Mouse (Mus musculus): ENCODE measurements around the gene Afg3l1.
"Not testable (repeated sequence)": the region's sequence is repeated elsewhere in the genome, so short reads cannot be mapped to it uniquely, and the experiment has no call there.

The Afg3l1 gene

DNA sequence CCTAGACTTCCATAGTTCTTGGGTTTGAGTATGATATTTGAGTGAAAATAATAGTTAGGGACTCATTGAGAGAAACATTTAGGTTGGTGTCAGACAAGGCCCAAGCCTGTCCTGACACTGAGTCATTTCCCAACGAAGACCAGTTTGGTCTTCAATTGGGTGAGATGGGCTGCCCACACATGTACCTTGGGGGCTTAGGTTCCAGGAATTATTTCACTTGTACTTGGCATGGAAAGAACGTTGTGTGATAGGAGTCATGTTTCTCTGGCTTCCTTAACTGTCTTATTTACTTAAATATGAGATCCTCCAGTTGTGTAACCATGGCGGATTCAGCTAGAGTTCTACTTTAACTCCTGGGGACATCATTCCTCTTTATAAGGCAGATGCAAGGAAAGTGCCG lies 14.1 kb upstream of the Afg3l1 start:
- DNase-seq (ENCODE audit: low read depth in 2 of 2, low spot score in 2 of 2) = no peak

DNA sequence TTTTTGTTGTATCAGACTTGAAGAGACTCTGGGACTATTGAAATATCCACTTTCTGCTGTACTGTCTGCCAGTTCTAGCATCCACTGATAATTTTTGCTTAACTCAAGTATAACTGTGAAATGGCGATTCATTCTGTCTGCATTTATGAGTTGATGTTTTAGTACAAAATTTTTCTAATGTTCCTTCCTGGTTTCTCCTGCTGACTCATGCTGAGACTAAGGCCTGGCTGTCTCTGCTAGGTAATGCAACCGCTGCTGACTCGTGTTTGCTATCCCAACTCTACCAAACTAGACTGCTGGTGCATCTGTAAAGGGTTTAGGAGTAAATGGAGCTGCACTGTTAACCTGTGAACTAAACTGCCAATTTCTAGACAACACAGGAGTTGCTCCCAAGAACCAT lies 10.2 kb upstream of the Afg3l1 start:
- no peak for DNase-seq (ENCODE audit: low read depth in 2 of 2, low spot score in 2 of 2)

DNA sequence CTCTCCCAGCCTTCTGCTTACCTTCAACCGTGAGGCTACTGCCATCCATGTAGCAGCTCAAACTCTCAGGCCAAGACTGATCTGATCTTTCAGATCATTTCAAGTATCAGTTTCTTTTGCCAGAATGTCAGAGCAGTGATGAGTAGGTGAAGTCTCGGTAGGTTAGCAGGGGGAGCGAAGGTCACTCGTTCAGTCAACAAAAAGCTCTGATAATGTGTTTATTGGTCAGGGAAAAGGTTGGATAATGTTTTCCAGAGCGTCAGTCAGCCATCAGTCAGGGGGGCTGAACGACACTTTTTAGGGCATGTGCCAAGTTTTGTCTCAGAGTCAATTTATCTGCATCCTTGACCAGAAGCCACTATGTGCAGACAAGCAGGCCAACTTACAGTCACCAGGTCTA lies 4.7 kb upstream of the Afg3l1 start:
- DNase-seq (ENCODE audit: low read depth in 2 of 2, low spot score in 2 of 2) = not testable (repeated sequence)

DNA sequence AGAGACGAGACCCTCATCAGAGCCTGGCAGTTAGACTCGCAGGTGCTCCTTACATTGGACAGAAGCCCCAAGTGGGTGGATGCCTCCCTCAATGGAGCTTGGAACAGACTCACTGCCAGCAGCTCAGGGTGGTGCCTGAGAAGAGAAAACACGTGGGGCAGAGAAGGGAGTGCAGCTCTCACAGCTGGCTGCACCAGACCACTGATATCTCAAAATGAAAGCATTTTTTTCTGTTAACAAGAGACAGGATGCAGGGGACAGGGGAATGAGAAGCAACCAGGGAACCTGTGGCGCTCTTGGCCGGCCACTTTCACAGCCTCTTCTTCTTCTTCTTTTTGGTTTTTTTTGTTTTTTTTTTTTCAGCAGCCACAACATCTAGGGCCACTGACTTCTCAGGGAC lies 3.2 kb upstream of the Afg3l1 start:
- DNase-seq (ENCODE audit: low read depth in 2 of 2, low spot score in 2 of 2) = not testable (repeated sequence)

DNA sequence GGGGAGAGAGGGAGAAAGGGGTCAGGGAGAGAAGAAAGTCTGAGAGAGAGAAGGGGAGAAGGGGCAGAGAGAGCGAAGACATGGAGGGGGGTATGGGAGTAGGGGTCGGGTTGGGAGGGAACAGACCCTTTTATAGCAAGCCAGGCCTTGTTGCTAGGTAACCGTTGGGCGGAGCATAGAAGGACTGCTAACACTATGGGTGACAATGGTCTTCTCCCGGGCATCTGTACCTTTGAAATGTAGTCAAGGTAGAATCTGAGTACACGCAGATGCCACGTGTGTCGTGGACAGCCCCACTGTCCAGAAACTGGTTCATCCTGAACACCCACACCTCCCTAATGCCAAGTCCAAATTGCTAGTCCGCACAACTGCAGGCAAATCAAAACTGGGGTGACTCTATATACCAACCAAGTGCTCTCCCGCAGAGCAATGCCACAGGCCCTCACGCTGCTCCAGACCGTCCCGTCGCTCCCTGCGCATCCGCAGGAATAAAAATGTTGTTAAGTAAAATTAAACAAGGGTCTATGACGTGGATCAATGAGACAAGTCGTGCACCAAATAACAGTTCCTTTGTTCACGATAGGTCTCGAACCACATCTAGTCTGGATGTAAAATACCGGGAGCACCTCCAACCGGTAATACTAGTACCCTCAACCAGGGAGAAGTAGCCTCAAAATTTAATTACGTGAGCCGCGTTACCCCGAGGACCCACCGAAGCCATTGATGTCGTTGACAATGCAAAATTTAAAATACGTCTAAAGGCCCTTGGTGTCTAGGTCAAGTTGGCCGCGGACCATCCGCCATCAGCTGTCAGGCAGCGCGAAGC lies 579 bp upstream of the Afg3l1 start:
- peak in 1 of 2 experiments; percentile 4 for DNase-seq (ENCODE audit: low read depth in 2 of 2, low spot score in 2 of 2)

DNA sequence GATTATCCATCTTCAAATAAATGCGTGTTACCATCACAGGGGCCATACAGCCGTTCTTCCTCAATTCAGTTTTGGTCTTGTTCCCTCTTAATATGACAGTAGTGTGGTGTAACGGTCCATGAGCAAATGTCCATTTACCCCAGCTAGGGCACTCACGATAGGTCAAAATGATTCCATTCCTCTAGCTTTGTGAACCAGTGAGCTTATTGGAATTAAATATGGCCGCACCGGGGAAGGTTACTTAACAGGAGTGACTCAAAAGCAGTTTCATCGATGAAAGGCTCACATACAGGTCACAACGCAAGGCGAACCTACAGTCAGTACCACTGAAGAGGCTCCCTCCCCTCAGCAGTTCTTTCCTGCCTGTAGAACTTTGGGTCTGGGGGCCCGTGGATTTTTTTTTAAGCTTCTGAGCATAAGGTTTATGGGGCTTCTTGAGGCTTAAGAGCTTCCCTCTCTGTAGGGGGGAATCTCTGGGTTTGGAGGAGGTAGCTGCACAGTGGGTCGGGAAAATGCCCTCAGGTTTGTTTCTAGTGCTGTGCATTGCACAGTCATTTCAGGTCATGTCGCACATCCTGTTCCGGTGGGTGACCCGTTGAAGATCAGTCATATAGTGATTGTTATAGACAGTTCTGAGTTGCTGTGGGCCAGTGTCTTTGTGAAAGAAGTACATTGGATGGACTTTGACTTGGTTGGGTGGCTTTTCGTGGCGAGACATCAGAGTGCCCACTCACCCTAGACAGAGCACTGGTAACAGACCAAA lies 934 bp downstream of the Afg3l1 start:
- peak in 1 of 2 experiments; percentile 15 for DNase-seq (ENCODE audit: low read depth in 2 of 2, low spot score in 2 of 2)

DNA sequence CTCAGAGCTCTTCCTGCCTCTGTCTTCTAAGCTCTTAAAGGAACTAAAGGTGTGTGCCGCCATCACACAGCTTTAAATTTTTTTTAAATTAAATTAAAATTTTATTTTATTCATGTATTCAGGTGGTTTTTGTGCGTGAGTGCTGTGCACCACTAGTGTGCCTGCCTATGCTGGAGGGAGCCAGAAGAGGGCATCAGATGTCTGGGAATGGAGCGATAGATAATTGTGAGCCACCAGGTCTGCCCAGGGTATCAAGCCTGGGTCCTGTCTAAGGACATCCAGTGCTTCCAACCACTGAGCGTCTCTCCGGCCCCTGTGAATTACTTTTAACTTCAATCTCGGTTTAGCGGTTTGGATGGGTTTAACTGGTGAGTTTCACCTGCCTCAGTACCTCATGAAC lies 4.9 kb downstream of the Afg3l1 start:
- no peak for DNase-seq (ENCODE audit: low read depth in 2 of 2, low spot score in 2 of 2)

DNA sequence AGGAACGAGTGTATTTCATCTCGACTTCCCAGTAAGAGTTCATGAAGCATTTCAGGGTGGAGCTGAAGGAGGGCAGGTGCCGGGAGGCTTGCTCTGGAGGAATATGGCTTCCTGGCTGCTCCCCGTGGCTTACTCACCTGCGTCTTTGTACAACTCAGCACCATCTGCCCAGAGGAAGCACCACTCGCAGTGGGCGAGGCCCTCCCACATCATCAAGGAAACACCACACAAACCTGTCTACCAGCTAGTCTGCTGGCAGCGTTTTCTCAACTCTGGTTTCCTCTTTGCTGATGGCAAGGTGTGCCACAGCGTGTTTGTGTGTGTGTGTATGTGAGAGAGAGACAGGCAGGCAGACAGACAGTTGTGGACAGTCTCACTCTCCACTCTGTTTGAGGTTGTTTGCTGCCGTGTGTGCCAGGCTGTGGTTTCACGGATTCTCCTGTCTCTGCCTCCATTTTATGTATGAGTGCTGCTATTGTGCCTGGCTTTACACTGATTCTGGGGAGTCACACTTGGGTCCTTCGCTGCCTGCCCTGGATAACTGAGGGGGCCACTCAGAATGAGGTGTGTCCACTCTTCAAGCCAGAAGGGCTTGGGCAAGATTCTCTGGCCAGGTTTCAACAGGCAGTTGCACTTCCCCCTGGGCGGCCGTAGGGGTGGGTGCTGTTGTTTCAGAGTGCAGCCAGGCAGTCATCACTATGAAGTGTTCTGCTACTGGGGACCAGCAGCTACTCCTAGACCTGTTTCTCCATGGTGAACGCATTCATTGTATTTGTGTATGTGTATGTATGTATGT lies 13.8 kb downstream of the Afg3l1 start:
- no peak for DNase-seq (ENCODE audit: low read depth in 2 of 2, low spot score in 2 of 2)

DNA sequence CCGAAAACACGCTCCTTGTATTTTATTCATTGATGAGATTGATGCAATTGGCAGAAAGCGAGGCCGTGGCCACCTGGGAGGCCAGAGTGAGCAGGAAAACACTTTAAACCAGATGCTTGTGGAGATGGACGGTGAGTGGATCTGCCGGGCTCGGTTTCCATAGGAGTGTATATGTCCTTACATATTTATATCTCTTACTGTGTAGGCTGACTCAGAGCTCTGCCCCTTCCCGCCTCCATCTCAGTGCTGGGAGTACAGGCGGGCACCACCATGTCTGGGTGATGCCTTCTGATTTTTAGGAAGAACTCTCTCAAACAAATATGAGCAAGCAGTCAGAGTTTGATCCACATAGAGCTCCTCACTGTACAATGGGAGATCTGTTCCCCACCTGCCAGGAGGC lies 15.2 kb downstream of the Afg3l1 start:
- no peak for DNase-seq (ENCODE audit: low read depth in 2 of 2, low spot score in 2 of 2)

DNA sequence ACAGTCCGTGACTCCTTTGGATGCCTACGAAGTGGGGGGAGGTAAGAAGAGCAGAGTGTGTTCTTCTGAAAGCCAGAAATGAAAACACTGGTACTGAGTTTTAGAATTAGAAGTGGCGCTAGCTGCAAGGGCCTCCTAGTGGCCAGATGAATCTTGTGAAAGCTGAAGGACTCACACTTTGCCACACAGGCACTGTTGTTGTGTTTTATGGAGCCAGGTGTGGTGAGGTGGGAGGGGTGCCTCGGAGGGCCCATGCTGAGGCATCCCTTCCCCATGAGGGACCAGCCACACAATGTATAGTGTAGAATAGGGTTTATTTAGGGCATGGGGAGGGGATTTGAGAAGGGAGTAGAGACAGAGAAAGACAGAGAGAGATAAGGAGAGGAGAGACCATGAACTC lies 20.0 kb downstream of the Afg3l1 start:
- DNase-seq (ENCODE audit: low read depth in 2 of 2, low spot score in 2 of 2) = no peak

DNA sequence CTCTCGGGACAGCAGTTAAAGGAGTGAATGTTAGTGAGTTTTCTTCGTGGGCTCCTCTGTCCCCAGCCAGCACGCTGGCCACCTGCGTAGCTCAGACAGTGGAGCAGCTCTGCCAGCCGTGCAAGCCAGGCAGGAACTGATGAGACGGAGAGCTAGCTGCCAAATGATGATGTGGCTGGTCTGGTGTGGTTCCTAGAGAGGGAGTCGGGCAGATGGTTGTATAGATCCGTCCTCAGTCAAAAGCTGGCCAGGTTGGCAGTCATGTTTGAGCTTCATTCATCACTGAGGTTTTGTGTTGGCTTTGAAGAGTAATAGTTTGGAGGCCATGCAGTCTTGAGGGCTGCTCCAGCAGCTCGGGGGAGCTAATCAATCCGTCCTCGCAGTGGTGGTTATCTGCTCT lies 21.3 kb downstream of the Afg3l1 start:
- no peak for DNase-seq (ENCODE audit: low read depth in 2 of 2, low spot score in 2 of 2)

DNA sequence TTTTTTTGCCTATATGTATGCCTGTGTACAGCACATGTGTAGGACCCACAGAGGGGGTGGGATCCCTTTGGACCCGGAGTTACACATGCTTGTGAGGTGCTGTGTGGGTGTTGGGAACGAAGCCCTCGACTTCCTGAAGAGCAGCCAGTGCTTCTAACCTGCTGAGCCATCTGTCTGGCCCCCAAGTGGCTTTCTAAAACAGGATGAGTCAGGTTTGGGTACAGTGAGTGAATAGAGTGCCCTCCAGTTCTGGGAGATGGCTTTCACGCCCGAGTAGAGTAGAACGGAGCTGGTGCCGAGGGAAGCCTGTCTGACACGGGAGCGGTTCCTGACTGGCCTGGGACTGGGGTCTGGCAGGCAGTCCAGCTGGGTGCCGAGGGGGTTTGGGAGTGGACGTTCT lies 21.9 kb downstream of the Afg3l1 start:
- DNase-seq (ENCODE audit: low read depth in 2 of 2, low spot score in 2 of 2) = no peak

DNA sequence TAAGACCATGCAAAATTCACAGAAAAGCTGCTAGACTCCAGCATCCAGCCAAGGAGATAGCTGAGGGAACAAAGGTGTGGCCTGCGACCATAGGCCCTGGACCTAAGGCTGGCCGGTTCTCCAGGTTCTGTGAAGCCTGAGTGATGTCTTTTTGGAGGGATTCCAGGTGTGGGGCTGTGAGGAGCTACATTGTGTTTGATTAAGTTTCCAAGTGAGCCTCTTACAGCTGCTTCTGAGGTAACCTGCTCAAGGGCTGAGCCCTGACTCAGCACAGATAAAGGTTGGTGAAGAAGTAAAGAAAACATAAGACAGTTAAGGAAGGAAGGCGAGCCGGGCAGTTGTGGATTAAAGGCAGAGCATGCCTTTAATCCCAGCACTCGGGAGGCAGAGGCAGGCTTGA lies 24.5 kb downstream of the Afg3l1 start:
- DNase-seq (ENCODE audit: low read depth in 2 of 2, low spot score in 2 of 2) = no peak

DNA sequence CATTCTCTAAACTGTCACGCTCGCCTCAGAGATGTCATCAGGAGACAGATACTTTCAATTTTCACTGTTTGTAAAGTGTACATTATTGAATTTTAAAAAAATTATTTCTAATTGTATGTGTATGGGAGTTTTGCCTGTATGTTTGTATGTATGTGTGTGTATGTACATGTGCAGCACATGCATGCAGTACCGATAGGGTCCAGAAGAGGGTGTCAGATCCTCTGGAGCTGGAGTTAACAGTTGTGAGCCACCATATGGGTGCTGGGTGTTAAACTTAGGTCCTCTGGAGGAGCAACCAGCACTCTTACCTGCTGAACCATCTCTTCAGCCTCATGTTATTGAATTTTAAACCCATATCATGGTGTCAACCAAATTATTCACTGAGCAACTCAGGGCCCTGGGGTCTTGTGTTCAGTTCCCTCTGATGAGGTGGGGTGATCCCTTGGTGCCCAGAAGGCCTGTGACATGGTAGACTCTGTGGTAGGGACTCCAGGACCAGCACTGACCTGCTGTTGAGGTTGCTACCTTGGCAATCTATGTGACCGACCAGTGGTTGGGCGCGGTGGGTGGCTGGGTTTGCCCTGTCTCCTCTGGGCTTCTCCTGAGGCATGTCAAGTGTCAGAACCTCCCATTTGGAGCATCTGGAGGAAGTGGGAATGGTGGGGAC lies 26.2 kb downstream of the Afg3l1 start:
- no peak for DNase-seq (ENCODE audit: low read depth in 2 of 2, low spot score in 2 of 2)

DNA sequence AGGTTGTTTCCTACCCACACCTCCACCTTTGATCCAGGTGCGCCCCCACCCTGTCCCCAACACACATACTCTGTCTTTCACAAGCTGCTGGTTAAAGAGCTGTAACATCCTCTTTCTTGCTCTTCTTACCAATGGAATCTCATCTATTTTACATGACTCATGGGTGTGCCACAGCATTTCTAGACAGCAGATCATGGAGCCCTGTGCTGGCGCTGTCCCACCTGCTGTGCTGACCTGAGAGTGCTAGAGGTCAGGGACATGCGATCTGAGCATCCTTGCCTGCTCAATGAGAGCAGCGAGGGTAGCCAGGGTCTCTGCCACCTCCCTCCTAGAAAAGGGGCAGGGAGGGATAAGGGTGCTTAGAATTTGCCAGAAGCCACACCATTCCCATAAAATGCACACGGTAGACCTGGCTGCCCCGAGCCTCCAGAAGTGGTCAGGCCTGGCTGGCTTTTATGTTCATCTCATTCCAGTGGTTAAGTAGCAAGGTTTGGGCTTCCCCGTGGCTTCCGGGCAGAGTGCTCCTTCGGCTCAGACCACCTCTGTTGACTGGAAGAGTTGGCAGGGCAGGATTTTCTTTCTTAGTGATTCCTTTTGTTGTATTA lies 27.0 kb downstream of the Afg3l1 start:
- no peak for DNase-seq (ENCODE audit: low read depth in 2 of 2, low spot score in 2 of 2)

DNA sequence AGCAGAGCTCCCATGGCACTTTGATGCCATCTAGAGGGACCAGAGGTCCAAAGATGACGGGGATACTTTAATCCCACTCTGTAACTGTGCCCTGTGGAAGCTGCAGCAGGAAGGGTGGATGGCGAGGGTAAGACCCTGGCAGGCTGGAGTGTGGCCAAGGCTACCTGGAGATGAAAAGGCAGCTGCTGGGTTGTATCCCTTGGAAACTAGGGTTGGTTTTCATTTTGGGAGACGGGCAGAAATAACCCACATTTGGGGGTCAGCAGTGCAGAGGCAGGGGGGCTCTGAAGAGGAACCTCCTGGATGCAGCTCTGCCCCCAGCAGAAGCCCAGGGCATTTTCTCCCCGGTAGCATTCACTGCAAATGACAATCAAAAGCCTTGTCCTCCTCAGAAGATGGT lies 27.6 kb downstream of the Afg3l1 start:
- no peak for DNase-seq (ENCODE audit: low read depth in 2 of 2, low spot score in 2 of 2)

DNA sequence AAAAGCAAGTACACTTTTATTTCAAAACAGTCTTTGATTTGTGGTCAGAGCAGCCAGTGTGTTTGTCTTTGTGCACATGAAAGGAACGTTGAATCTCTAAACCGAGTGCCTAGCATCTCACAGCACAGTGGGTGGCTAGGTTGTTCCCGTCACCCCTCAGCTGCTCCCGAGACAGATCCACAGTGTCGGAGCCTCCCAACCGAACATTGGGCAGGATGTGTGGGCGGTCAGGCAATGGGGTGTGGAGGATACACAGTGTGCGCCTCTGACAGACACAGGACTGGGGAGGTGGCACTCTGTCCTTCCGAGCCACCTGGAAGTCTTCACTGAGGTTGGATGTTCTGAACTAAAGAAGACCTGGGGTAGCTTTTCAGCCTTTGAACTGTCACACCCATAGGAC lies 28.0 kb downstream of the Afg3l1 start:
- DNase-seq (ENCODE audit: low read depth in 2 of 2, low spot score in 2 of 2) = no peak

DNA sequence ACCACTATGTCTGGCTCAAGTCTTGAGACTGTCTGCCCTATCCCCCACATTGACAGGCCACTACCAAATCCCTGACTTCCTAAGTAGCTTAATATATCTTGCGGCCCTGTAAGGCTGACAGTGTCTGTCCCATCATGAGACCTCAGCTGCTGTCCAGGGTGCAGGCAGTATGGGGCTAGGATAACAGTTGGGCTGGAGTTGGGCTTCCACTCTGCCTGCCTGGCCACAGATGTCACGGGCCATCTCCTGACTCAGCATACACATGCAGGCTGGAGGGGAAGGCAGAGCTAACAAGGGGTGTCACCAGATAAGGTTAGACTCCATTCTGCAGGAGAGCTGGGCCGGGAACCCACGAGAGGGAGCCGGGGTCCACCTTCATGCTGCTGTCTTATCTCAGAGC lies 29.4 kb downstream of the Afg3l1 start:
- DNase-seq (ENCODE audit: low read depth in 2 of 2, low spot score in 2 of 2) = no peak

DNA sequence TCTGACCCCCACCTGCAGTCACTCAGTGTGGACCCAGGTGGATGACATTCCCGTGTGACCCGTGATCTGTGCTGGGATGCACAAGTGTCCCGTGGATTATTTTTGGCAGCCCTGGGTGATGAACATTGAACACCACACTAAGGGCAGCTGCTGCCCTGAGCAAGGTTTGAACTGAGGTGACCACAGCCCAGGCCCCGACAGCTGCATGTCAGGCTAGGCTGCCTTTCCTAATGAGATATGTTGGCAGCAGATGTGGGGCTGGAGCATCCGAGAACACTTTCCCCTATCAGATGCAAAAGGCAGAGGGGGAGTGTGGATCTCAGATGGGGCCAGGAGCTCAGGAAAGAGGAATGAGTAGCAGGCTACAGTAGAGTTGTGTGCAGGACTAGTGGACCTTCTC lies 33.1 kb downstream of the Afg3l1 start:
- no peak for DNase-seq (ENCODE audit: low read depth in 2 of 2, low spot score in 2 of 2)

DNA sequence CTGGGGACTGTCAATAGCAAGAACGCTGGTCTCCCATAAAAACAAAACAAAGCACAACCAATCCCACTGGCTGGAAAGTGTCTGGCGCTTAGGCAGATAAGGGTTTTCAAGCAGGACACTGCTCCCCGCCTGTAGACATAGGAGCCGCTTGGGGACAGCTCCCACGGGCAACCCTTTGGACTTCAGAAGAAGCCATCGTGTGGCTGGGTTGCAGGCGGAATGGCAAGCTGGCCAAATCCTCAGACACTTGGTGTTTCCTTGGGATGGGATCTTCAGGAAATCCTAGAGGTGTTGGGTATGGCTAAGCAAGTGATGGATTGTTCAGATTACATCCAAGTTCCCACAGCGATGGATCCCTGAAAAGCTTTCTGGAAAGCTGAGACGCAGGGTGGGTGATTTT lies 36.4 kb downstream of the Afg3l1 start:
- no peak for DNase-seq (ENCODE audit: low read depth in 2 of 2, low spot score in 2 of 2)

Data from CD8-positive naive resting alpha-beta T cell, adult 2 months (primary cell).